ENCODE assay signal across 27 mouse cellular contexts in genomic region chr12:36717526-36717925, GRCm38 (mm10).
DNase-seq lines count a peak whose midpoint lies in the region; ATAC-seq and TF ChIP-seq lines count a peak whose summit lies in the region.
"Had no signal": no experiment of that assay in that cellular context is flagged by ENCODE, and none has a peak within 500 bp of the region (broad histone marks: within the 10 kb centered on the region; RNA-seq: fewer than 3 reads in every experiment).

No protein-coding gene starts in this region.

- TF ChIP-seq EP300 in heart, adult 2 months (IDR thresholded peaks at IDR 0.05; ENCODE audit: insufficient read depth, low read depth, low read length) = no peak

- peaks cover 4% of the 10 kb centered on the region for H3K36me3 ChIP-seq in heart, adult 2 months (ENCODE audit: control insufficient read depth, insufficient read depth, low read length)
- H3K36me3 ChIP-seq in lung, embryonic 14.5 days (ENCODE audit: insufficient read depth) = no peaks in the 10 kb centered on the region
- no peaks in the 10 kb centered on the region for H3K36me3 ChIP-seq in limb, embryonic 12.5 days
- H3K36me3 ChIP-seq: embryonic facial prominence, embryonic 13.5 days; hindbrain, embryonic 13.5 days; midbrain, embryonic 10.5 days; stomach, embryonic 15.5 days had no signal

- peak; percentile 45; the same call in 1 of the 2 replicates for ATAC-seq in lung, embryonic 14.5 days (ENCODE audit: insufficient read depth)
- ATAC-seq in limb, embryonic 12.5 days (ENCODE audit: insufficient number of reproducible peaks, insufficient read depth, low FRiP score, low TSS enrichment, low read depth) = no peak
- ATAC-seq: forebrain, embryonic 16.5 days; intestine, embryonic 16.5 days; midbrain, embryonic 16.5 days; Patski had no signal

- intact Hi-C loops in heart, adult 2 months (cut with DNase I) = loop anchor here (5.0 to 10.0 kb wide), 2 partner anchors 215 to 527 kb away; partner anchors contain the start of gene Agmo
- intact Hi-C loops in heart, postnatal 14 days (cut with DNase I) = loop anchor here (5.0 to 10.0 kb wide), 4 partner anchors 200 to 545 kb away; partner anchors contain the start of gene Agmo

- H3K4me2 ChIP-seq in lung, embryonic 14.5 days = no peak overlapping the region
- H3K4me2 ChIP-seq in limb, embryonic 12.5 days = peak overlapping the region; percentile 14
- H3K4me2 ChIP-seq: embryonic facial prominence, embryonic 13.5 days; heart, embryonic 11.5 days; hindbrain, embryonic 13.5 days; stomach, embryonic 15.5 days had no signal

- 66% methylated on average over 5 of the region's 5 CpGs for WGBS in heart, adult 2 months
- 28% methylated on average over 5 of the region's 5 CpGs for WGBS in lung, embryonic 14.5 days
- WGBS in limb, embryonic 12.5 days = 39% methylated on average over 5 of the region's 5 CpGs

- H3K9me3 ChIP-seq in lung, embryonic 14.5 days (ENCODE audit: low read depth, low read length) = no peaks in the 10 kb centered on the region
- H3K9me3 ChIP-seq in limb, embryonic 12.5 days = no peaks in the 10 kb centered on the region
- H3K9me3 ChIP-seq: embryonic facial prominence, embryonic 13.5 days; hindbrain, embryonic 13.5 days; midbrain, embryonic 10.5 days; stomach, embryonic 15.5 days had no signal

- DNase-seq in heart, adult 2 months = no peak
- no peak for DNase-seq in heart, postnatal 14 days
- DNase-seq in lung, embryonic 14.5 days = peak; percentile 62
- DNase-seq in lung, postnatal 14 days = no peak
- DNase-seq in cerebellum, postnatal 10 days = no peak
- DNase-seq: adrenal gland, postnatal 10 days; cerebellum, adult 11 months; cerebellum, adult 9-10 months; gastrocnemius, postnatal 25 days; heart, adult 11 months; heart, postnatal 4 days; kidney, adult 9 months; right cerebral cortex, postnatal 25 days had no signal

- no peak overlapping the region for H3K9ac ChIP-seq in heart, adult 2 months (ENCODE audit: low read depth, low read length)
- no peak overlapping the region for H3K9ac ChIP-seq in lung, embryonic 14.5 days
- H3K9ac ChIP-seq in limb, embryonic 12.5 days (replicated peaks) = no peak overlapping the region
- H3K9ac ChIP-seq: embryonic facial prominence, embryonic 13.5 days; hindbrain, embryonic 13.5 days; stomach, embryonic 15.5 days had no signal

- peak overlapping the region; percentile 31 for H3K4me3 ChIP-seq in heart, adult 2 months
- H3K4me3 ChIP-seq in lung, embryonic 14.5 days (ENCODE audit: low read depth, low read length) = no peak overlapping the region
- peak overlapping the region; percentile 63 for H3K4me3 ChIP-seq in brown adipose tissue, adult 24 weeks (ENCODE audit: insufficient read depth, low read depth, low read length)
- H3K4me3 ChIP-seq in limb, embryonic 12.5 days (replicated peaks) = no peak overlapping the region
- H3K4me3 ChIP-seq: embryonic facial prominence, embryonic 13.5 days; erythroblast, embryonic 14.5 days; hindbrain, embryonic 13.5 days; layer of hippocampus, adult 2 months; left cerebral cortex, adult 2 months; midbrain, embryonic 10.5 days; stomach, embryonic 15.5 days had no signal

- TF ChIP-seq CTCF in heart, adult 2 months (IDR thresholded peaks at IDR 0.05) = no peak
- TF ChIP-seq CTCF in lung, embryonic 14.5 days (IDR thresholded peaks at IDR 0.05; ENCODE audit: low read depth) = no peak

- peak overlapping the region; percentile 57 for H3K27ac ChIP-seq in heart, adult 2 months
- peak overlapping the region; percentile 68 for H3K27ac ChIP-seq in lung, embryonic 14.5 days (ENCODE audit: low read depth)
- H3K27ac ChIP-seq in brown adipose tissue, adult 24 weeks (replicated peaks; ENCODE audit: low read depth, low read length) = peak overlapping the region; percentile 96
- peak overlapping the region; percentile 5 for H3K27ac ChIP-seq in limb, embryonic 12.5 days
- H3K27ac ChIP-seq: embryonic facial prominence, embryonic 13.5 days; hindbrain, embryonic 13.5 days; layer of hippocampus, adult 2 months; left cerebral cortex, adult 2 months; midbrain, embryonic 10.5 days; stomach, embryonic 15.5 days had no signal

- peaks cover 3% of the 10 kb centered on the region for H3K4me1 ChIP-seq in heart, adult 2 months (ENCODE audit: control insufficient read depth, insufficient read depth, low read length)
- peaks cover 4% of the 10 kb centered on the region; the same call in 1 of the 2 replicates for H3K4me1 ChIP-seq in lung, embryonic 14.5 days (ENCODE audit: insufficient read depth)
- H3K4me1 ChIP-seq in brown adipose tissue, adult 24 weeks (ENCODE audit: control insufficient read depth, insufficient read depth, insufficient read length, low read length) = peaks cover 9% of the 10 kb centered on the region
- H3K4me1 ChIP-seq in limb, embryonic 12.5 days (replicated peaks) = peaks cover 44% of the 10 kb centered on the region
- H3K4me1 ChIP-seq: midbrain, embryonic 10.5 days; stomach, embryonic 15.5 days had no signal

- no peaks in the 10 kb centered on the region for H3K79me2 ChIP-seq in heart, adult 2 months (replicated peaks; ENCODE audit: control insufficient read depth, insufficient read depth, low read length)

- no peak for TF ChIP-seq POLR2A in heart, adult 2 months (IDR thresholded peaks at IDR 0.05; ENCODE audit: insufficient read depth, low read depth, low read length)

- no peaks in the 10 kb centered on the region for H3K27me3 ChIP-seq in heart, adult 2 months (ENCODE audit: control insufficient read depth, insufficient read depth, low read length)
- no peaks in the 10 kb centered on the region for H3K27me3 ChIP-seq in lung, embryonic 14.5 days (ENCODE audit: insufficient read depth, low read length)
- H3K27me3 ChIP-seq in limb, embryonic 12.5 days = no peaks in the 10 kb centered on the region
- H3K27me3 ChIP-seq: hindbrain, embryonic 13.5 days; stomach, embryonic 15.5 days had no signal

Comparison
In these comparisons a context has a peak if more than half of its experiments do, and no peak if none do; other contexts are left out.
1. H3K27ac ChIP-seq: peak in every context shown above with its lines; median percentile 96 in brown adipose tissue, adult 24 weeks; 68 in lung, embryonic 14.5 days; 57 in heart, adult 2 months; 5 in limb, embryonic 12.5 days.
2. H3K4me3 ChIP-seq: peak in heart, adult 2 months (single experiment) and brown adipose tissue, adult 24 weeks (single experiment); none in lung, embryonic 14.5 days (single experiment) and limb, embryonic 12.5 days (single experiment).